Mouse (Mus musculus): Measurements from ENCODE around the gene Cenps. TPM values are rescaled to one million over a fixed set of nuclear protein-coding genes. Genes with fewer than 3 reads are reported as not detected.
A peak's percentile ranks its signal among the peaks of the same experiment; 100 is the strongest.
"Not testable (repeated sequence)": the region's sequence is repeated elsewhere in the genome, so short reads cannot be mapped to it uniquely, and the experiment has no call there.

The Cenps gene
- total RNA-seq, 2 experiments from 2014 or later: 10.8 to 11.3 TPM

DNA sequence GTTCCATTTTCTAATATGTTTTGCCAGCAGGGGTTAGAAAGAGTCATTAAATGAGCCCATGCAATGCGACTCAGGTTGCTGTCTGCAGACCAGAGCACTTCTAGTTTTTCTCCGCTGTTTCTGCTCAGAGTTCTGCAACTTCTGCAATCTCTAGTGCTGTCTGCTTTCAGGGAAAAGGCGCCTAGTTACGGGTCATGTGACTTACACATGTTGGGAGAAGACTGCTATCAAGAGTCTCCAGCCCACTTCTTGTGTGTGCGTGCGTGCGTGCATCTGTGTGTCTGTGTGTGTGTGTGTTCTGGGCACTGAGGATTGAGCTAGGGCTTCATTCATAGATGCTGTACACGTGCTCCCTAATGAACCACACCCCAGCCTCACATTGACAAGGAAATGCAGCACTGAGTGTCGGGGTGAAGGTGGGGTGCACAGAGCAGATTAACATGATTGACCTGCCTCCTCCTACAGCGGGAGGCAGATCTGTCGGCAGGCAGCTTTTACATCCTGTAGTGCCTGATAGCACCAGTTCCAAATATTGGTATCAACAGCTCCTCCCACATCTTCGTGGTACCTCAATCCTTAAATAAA is 17.4 kb downstream of the Cenps start:
- DNase-seq: not testable (repeated sequence)

DNA sequence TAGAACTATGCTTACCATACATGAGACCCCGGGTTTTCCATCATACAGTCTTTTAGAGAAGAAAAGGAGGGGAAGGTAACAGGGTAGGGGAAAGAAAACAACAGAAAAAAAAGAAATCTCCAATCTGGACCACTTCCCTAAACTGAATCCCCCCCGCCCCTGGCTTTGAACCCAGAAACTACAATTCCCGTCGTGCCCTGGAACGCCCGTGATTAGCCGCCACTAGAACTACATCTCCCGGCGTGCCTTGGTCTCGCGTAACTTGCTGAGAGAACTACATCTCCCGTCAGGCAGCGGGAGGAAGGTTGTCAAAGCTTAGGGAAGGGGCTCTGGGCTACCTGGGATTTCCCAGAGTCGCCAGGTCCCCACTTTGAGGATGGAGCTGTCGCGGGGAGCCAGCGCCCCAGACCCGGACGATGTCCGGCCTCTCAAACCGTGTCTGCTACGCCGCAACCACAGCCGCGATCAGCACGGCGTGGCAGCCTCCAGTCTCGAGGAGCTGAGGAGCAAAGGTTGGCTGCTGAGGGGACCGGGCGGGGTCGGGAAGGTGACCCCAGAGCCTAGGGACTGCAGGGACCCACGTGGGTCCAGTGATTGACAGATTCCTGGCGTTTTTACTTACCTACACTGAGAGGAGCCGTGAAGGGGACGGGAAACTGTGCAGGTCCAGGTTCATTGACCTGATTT is 33.4 kb downstream of the Cenps start, which contains the start of gene Dffa:
Gene Dffa (plus strand): TSS at position 272 of the 687 bp plus-strand sequence.
- peak; percentile 93 for DNase-seq

DNA sequence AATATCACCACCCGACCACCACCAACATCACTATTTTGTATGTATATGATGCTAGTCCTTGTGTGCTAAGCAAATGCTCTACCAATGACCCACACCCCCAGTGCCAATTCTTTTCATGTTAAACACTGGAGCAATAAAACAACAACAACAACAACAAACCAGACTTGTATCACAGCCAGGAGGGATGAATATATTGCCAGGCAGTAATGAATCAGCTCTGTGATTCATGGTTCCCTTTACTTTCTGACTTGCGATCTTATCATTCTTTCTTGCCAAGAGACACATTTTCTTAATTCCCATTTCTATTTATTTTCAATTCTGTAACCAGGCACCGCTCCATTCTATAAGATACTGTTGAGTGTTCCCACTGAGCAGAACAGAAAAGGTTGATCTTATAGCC is 36.0 kb downstream of the Cenps start:
- no peak for DNase-seq

DNA sequence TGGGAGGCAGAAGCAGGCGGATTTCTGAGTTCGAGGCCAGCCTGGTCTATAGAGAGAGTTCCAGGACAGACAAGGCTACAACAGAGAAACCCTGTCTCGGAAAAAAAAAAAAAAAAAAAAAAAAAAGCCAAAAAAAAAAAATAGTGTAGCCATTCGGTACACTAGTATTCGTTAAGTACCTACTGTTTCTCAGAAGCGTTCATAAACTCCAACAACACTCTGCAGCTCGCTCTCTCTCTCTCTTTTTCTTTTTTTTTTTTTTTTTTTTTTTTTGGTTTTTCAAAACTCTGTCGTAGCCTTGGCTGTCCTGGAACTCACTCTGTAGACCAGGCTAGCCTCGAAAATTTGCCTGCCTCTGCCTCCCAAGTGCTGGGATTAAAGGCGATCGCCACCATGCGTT is 37.0 kb downstream of the Cenps start:
- DNase-seq: not testable (repeated sequence)

DNA sequence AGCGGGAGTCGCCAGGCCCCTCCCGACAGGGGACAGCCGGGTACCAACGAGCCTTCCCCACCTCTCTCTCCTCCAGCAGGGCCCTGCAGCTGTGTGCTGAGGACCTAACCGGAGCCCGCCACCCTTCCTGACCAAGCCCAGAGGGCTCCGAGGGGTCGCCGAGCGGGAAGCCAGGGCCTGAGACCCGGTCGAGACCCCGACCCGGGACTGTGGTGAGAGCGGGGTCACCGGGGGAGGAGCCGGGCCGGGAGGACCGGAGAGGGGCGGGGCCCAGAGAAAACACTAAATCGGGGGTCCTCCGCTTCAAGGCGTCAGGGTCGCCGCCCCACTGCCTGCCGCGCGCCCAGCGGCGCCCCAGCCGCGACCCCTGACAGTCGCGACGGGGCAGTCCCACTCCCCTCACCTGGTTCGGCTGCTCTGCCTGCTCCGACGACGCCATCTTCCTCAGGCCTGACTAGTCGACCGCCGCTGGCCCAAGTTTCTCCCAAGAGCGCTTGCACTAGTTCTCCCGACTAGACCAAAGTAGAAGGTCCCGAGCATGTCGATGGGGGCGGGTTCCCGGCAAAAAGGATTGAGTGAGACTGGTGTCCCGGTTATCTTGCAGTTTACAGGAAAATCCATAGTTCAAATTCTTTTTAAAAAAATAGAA is 37.9 kb downstream of the Cenps start, which contains the start of gene Pex14:
Gene Pex14 (minus strand): TSS at position 508 of the 649 bp plus-strand sequence.
- peak; percentile 93 to 95 for DNase-seq

DNA sequence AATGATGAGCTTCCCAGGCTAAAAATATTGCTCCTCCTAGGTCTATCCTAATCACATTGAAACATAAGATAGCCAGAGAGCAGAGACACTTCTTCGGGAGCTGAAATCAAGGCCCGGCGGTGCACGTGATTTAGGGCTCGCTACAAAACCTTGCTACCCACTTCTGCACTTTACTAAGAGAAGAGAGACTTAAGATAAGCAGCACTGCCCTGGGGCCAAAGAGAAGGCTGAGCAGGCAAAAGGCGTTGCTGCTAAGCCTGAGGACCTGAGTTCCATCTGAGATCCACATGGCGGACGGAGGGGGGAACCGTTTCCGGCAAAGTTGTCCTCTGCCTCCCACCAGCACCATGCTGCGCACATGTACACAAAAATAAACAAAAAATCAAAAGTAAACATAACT is 38.9 kb downstream of the Cenps start:
- DNase-seq: peak in 1 of 2 experiments; percentile 22

DNA sequence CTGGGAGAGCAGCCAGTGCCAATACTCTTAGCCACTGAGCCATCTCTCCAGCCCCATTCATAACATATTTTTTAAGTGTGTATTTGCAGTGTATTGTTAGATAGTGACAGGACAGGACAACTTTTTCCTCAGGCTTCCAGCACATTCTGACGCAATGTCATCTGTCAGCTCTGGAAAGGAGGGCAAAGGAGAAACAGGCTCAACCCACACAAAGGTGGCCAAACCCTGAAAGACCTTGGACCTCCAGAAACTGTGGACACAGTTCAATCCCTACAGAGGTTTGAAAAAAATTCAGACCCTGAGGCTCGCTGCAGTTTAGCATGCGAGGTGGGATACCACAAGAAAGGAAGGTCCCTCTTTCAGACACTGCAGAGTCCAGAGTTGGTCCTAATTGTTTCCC is 39.5 kb downstream of the Cenps start:
- DNase-seq: peak in 1 of 2 experiments; percentile 23

DNA sequence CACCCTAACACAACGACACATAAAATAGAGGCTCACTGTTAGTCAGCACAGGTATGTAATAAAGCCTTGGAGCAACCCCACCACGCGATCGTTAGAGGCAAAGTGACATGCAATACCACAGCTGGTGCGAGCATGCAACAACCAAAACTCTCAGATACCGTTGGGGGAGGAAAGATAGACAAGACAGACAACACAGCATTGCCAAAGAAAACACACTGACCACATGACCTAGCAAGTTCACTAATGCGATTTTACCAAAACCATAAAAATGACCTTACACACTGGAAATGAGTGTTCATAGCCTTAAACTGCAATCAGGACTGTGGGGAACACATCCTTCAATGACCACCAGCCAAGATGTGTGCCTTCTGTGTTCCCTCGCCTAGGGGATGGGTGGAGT is 46.1 kb downstream of the Cenps start:
- DNase-seq: no peak

DNA sequence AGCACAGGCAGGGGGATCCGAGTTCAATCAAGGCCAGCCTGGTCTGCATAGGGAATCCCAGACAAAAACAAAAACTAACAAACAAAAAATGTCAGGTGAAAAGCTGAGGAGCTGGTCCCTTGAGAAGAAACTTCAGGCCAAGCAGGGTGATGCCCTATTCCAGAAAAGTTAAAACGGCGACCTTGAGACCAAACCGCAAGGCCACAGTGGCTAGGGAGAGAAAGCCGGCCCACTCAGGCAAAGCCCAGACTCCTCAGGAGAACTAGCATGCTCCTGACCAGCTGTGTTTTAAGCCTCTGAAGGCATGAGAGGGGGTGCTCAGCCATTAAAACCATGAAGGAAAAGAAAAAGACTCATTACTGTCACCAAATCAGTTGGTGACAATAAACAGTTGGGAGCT is 52.0 kb downstream of the Cenps start:
- DNase-seq: peak; percentile 67 to 71

DNA sequence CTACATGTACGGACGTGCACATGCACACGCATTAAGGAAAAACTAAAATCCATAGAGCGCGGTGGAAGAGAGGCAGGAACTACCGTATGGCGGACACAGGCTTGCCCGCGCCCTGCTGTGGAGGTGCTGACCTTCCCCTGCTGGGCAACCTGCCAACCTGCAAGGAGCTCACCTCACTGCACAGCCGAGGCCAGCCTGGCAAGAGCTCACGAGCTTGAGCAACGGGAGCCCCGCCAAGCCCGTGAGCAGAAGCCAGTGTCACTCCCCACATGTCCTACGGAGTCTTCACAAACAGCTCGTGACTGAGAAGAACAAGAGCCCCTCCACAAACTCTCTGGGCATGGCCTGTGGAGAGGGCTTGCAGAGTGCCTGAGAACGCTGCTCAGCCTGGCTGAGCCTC is 55.9 kb downstream of the Cenps start:
- DNase-seq: peak; percentile 89 to 92

DNA sequence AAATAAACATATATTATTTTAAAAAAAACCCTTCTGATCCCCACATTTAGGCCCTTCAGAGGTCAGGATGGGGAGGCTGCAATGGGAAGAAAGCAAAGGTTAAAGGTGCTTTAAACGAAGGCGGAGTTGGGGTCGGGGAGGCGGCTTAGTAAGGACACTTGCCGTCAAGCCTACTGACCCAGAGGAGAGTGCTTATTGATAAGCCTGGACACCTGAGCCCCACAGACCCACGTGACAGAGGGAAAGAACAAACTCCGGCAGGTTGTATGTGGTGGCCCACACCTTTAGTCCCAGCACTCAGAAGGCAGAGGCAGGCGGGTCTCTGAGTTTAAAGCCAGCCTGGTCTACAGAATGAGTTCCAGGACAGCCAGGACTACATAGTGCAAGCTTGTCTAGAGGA is 57.3 kb downstream of the Cenps start:
- DNase-seq: no peak

DNA sequence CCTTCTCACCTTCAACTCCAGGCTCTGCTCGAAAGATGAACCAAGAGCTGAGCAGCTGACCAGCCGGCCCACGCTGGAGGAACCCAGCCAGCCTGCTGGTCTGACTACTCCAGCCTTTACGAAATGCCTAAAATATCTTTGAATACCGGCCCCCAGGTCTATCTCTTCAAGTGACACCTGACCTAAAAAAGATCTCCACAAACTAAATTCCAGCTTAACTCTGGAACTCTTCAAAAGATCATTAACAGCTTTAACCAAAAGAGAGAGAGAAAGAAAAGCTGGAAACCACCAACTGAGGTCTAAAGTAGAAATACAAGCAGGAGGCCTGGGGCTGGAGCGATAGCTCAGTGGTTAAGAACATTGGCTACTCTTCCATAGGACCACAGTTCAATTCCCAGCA is 57.8 kb downstream of the Cenps start:
- no peak for DNase-seq

DNA sequence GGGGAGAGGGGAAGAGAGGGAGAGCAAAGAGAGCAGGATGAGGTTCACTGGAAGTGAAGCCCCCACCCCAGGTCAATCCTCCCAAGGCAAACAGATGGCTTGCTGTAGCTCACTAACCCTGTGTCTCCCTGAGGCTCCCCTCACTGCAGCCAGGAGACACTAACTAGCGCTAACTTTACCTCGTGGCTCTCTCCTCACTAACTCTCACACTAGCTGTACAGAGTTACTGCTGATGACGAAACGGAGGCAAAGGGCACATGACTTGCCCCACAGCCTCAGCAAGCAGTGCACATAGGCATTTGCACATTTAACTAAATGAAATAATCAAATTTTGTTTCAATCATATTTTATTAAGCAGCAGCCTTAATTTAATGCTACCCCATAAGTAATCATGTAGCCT is 59.2 kb downstream of the Cenps start:
- DNase-seq: peak in 1 of 2 experiments; percentile 47

Other genes starting within 250 kb of the Cenps start
- 10 to 100 TPM; 61.6 to 76.4 TPM for gene Pex14, start 37.8 kb downstream of the Cenps start, total RNA-seq (2021)
- 10 to 100 TPM; 19.0 to 22.8 TPM for gene Dffa, start 33.5 kb downstream of the Cenps start, total RNA-seq (2021)
- gene Cort, start 10.9 kb downstream of the Cenps start, total RNA-seq (2021): 1 to 10 TPM in 1 of 2 experiments, under 1 TPM in 1; 0.66 to 1.2 TPM
- gene Pgd, start 29.1 kb upstream of the Cenps start, total RNA-seq (2021): 100 to 1,000 TPM; 304 to 318 TPM
- gene Kif1b, start 170.1 kb upstream of the Cenps start, total RNA-seq (2021): 100 to 1,000 TPM; 129 to 168 TPM

Measured in adrenal gland, postnatal 36 days (tissue).